Mouse (Mus musculus): Measurements from ENCODE around the gene Tdrkh.

Gene Tdrkh

DNA sequence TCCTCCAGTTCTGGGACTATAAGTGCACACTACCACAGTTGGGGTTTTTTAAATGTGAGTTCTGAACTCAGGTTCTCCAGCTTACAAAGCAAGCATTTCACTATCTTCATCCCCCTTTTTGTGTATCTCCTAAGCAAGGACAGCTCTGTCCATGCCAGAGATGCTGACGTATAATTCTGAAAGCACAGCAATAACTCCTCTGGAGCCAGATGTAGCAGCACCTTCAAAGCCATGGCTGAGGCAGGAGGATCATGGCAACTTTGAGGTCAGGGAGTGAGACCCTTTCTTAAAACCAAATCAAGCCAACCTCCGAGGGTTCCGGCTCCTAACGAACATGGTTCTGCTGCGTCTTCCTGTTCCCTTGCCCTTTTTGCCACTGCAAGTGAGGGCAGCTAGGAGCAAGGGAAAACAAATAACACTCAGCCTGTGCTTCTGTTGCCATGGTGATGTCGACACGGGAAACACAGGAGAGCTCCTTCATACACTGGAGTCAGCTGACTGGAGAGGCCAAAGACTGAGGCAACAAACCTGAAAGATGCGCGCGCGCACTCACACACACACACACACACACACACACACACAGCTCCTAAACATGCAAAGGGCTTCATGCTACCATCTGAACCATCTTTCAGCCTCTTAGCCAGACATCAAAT, 51.0 kb downstream of the Tdrkh start:
- DNase-seq (ENCODE audit: low read depth, low spot score) = no peak

DNA sequence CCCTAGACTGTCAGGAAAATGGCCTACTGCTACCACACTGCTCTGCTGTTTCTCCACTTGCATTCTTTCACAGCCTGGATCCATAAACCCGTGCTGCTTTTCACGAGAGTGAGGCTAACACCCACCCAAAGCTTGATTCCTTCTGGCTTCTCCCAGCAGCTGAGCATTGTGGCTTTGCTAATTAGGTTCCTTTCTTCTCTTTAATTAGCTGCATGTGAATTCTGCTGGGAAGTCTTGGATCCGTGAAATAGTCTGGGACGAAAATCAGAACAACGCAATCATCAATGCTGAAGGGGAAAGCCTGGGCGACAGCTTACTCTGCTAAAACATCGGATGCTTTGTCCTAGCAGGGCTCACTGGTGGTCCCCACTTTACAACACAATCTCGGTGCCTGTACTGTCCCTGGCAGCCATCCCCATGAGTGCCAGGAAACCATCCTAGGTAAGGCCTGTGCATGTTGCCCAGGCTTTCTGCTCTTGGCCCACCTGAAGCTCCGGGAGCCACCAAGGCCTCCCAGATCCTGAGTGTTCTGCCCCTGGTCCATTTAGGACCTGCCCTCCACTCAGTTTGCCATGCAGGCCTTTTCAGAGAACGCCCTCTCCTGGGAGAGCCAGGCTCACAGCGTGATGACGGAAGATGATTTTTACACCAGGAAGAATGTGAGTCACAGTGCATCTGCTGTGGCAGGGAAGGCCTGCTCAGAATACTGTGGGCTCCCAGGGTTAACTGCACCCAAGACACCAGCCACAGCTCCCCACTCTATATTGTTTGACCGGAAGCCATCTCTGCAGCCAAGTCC, 52.8 kb downstream of the Tdrkh start:
- no peak for DNase-seq (ENCODE audit: low read depth, low spot score)

DNA sequence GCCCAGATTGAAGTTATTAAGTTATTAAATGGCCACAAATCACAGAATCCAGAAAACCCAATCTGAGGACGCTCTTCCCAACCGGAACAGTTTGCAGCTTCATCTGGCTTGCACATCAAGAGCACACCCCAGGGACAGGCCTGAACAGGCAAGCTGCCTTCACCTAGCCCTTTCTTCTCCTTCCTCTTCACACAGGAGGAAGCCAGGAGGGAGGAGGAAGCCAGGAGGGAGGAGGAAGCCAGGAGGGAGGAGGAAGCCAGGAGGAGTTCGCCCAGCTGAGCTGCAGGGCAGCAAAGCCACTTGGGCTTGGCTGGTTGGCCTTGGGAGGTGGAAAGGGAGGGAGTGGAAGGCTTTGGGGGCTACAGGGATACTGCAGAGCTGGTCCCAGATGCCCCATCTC, 55.9 kb downstream of the Tdrkh start:
- DNase-seq (ENCODE audit: low read depth, low spot score) = no peak

DNA sequence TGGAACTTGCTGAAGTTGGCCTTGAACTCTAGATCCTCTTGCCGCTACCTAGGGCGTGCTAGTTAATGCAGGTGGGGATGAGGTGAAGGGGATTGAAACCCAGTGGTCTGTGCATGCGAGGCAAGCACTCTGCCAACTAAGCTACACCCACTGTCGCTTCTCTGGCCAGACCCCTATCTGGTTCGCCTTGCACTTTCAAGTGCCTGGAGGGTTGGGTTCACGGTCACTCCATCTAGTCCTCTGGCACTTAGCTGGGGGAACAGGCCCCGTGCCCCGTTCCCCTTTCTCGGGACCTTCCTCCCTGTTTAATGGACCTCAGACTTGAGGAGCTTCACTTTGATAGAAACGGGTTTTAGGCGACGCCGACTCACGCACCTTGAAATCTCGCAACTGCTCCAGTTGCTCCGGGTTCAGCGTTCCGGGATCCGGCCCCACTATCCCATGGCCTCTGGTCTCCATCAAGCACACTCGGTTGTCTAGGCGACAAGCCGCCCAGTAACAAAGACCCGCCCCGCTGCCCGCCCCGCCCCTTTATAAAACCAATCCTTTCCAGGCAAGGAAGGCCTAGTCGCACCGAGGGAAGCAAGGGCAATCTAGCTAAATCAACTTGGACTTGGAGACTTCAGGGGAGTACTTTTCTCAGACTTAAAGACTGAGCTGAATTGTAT, 59.5 kb downstream of the Tdrkh start:
- no peak for DNase-seq (ENCODE audit: low read depth, low spot score)

DNA sequence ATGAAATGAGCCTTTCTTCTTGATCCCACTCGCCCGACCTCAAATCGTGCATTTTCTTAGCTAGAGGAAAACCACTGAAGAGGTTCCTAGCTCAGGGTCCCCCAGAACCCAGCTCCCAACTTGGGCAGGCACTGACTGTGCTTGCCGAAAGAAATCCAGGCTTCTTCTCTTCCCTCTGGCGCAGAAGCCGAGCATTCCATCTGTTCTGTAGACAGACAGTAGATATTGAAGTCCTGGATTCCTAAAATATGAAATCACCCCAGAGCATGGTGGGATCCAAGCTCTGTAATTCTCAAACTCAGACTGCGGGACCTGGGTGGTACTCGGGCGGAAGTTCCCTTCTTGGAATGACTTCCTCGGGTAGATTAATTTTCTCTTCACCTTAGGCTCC, 60.0 kb downstream of the Tdrkh start:
- DNase-seq (ENCODE audit: low read depth, low spot score) = no peak

DNA sequence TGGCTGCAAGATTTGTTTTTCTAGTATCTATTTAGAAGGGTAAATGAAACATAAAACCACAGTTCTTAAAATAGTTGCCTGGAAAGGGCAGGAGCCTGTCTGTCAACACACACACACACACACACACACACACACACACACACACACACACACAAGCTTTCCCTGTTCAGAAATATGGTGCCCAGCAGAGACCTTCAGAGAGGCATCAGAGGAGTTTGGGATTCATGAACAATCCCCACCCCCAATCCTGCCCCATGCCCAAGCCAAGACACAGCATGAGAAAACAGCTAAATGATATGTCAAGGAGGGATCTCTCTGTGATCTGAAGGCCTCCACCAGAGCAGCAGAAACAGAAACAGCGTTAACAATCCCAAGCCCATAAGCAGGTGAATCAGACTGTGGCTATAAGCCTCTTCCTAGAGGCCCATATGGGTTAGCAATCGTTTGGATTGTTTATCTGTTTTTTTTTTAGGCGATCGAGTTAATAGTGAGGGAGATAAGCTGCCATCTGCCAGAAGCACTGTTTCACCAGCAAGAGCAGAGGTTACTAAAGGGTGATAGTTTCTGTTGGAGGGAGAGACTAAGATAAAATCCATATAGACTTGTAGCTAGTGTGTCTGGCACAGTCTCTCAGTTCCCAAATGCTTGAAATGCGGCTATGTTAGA, 60.6 kb downstream of the Tdrkh start:
- no peak for DNase-seq (ENCODE audit: low read depth, low spot score)

DNA sequence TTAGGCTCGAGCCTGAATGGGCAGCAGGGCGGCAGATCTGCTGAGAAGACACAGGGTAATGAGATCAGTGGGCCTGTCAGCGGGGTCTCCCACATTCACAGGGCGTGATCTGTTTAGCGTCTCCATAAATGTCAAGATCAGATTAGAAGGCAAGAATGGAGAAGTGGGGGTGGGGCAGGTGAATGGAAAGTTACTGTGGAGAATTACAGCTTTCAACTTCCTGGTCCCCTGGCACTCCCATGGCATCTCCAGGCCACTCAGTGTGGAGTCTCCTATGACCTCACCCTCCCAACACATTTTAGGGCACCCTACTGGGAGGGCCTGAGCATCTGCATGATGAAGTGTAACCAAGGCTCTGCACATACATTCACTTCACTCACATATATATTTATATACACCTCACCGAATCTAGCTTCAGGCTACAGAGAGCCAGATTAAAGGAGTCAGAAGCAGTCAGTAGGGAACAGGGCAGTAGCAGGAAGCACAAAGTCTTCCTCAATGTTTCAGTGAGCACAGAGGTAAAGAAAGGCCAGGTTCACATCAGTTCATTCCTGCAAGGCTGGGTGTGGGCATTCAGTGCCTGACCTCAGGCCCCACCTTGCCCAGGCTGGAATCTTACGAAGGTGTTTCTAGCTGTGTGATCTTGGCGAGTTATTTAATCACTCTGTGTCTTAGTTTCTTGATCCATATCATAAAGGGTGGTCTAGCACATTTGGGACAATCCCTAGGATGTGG, 63.4 kb downstream of the Tdrkh start:
- no peak for DNase-seq (ENCODE audit: low read depth, low spot score)

DNA sequence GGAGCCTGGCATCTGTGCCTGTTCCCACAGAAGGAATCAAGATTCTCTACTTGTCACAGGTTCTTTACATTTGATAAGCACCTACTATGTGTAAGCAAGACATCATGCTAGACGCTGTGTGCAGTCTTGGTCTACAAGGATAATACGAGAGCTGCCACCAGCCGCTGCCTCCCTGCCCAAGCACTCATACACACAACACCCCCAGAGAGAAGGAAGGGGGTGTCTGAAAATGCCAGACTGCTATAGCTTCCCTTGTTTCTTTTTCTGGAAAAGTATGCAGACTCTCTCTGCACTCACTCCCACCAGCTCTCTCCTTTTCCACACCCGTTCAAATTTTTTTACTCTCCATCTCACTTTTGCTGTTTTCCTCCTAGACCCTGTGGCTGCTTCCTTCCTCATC, 64.4 kb downstream of the Tdrkh start:
- DNase-seq (ENCODE audit: low read depth, low spot score) = no peak

DNA sequence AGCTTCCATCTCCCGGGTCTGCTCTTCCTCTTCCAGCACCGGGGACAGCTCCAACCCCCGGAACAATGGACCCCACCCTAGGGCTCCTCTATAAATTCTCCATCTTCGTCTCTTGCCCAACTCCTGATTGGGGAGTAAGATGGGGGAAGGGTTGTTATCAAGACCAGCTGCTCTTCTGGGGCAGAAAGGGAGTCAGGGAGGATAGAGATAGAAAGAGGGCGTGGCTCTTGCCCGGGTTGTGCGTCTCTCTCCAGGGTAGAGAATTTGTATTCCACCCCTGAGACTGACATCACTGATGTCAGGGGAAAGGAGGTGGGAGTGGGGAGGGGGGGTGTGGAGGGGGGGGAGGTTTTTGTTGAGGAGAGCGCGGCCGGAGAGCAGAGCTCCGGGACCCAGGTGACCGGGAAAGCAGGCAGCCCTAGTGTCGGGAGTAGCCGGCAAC, 64.9 kb downstream of the Tdrkh start, which contains the start of gene Celf3:
Gene Celf3, plus strand, starts transcription at position 315 of the 442 bp plus-strand sequence.
- DNase-seq (ENCODE audit: low read depth, low spot score) = no peak

DNA sequence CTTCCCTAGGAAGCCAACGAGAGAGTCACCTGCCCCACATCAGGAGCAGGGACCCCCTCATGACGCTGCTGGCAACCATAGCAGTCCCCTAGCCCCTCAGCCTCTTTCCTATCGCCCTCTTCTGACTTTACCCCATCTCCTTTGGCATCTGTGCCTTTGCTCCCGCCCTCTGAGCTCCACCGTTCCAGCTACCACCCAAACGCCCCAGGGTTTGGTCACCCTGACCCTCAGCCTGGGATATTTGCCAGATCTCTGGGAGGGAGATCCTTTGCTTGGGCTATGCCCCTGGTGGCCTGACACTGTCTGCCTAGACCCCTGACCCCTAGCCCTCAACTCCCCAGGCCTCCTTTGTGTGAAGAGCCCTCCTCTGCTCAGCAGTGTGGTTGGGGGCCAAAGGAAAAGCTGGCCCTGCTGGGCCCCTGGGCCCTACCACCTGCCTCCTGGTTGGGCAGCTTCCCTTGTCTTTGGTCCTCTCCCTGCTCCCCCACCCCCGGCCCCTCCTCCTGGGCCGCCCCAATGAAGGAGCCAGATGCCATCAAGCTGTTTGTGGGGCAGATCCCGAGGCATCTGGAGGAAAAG, 65.6 kb downstream of the Tdrkh start:
- DNase-seq (ENCODE audit: low read depth, low spot score) = no peak

DNA sequence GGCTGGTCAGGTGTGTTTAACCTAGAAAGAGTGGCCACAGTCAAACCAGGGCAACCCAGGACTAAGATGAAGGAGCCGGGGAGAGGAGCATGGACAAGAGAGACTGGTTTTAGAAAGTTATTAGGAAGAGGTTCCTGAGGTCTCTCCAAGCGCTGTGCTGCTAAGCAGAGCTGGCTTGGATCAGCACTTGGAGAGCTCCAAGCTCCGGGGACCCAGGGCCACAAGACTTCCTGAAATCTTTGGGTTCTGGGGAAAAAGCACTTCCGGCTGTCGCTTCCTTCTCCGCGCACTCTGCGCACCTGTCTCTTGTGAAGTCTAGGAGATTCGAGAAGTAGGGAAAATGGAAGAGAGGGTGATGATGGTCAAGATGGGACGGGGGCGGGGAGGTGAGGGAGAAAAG, 66.5 kb downstream of the Tdrkh start:
- no peak for DNase-seq (ENCODE audit: low read depth, low spot score)

DNA sequence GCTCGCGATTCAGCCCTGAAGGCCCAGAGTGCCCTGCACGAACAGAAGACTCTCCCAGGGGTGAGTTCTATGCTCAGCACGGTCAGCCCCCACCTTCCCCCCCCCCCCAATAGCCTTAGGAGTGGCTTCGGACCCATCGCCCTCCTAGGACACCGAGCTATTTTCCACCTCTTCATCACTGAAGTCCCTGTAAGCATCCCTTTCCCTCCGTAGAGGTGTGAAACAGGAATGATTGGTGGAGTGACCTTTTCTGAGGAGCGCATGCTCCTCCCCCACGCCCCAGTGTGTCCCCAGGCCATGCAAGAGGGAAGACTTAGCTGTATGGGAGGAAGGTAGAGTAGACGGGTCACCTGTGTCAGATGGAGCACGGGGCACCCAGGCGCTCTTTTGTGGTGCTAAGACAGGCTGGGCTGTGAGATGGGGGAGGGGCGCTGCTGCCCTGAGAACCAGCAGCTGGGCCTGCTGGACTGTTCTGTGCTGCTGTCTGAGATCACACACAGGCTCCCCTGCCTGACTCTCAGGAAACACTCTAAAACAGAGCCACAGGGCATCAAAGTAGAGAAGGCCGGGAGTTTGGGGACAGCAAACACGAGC, 67.3 kb downstream of the Tdrkh start, which contains the start of gene Riiad1:
Gene Riiad1, minus strand, starts transcription at position 51 of the 594 bp plus-strand sequence.
- DNase-seq (ENCODE audit: low read depth, low spot score) = no peak

DNA sequence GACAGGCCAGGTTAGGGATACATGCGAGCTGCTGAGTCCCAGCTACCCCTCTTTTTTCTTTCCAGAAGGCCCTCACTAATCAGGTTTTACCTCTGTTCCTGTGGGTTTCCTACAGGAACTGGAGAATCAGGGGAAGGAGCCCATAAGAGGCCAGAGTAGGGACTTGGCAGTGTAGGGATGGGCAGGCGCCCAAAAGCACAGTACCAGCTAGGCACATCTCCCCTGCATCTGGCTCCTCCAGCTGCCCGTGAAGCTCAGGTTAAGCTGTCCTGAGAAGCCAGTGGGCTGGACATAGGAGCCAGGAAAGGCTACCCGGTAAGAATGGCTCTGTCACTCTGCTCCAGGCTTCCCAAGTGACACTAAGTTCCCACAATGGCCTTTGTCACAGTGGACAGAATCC, 68.4 kb downstream of the Tdrkh start:
- no peak for DNase-seq (ENCODE audit: low read depth, low spot score)

DNA sequence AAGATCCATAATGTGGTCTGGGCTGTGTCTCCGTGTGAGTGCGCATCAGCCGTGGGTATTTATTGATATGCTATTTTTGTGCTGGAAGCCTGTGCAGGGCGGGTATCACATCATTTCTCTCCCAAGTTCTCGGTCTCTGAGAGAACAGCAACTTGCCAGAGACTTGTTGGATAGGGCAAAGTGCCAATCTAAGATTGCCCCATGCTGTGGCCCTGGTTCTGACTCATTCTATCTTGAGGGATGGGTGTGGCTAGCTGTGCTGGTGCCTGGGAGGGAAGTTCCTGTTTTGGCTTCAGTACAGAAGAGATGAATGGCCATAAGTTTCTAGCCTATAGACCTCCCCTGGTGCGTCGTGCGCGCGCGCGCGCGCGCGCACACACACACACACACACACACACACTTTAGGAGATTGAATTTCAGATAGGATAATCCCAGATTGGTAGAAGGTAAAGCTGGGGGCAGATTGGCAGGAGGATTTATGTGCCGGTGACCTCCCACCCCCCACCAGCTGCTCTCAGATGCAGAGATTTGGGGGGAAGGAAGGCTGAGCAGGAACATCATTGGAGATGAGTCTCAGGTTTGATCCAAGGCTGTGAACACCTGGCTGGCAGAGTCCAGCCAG, 69.8 kb downstream of the Tdrkh start:
- DNase-seq (ENCODE audit: low read depth, low spot score) = peak; percentile 77

DNA sequence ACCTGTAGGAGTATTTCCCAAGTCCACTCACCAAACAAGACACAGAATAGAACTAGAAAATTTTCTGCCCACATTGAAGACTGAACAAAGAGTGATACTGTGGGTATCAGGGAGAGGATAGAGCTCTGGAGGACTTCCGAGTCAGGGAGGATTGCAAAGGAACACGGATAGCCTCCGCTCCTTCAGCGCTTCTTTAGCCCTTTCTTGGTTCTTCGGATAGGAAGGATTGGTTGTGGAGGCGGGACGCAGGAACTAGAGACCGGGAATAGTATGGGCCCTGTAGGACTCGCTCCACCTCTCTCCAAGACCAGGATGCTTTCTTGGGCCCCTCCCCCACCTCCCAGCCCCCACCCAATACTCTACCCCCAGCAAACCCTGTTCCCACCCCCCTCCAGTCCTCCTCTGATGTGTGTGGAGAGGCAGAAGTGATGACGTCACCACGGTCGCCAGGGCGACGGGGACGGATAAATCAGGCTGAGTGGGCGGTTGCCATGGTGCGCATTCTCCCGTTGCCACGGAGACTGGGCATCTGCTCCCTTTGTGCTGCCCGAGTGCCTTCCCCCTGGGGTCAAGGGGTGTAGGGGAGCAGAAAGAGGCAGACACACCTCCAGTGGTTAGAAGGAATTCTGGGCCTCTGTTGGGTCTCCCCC, 70.8 kb downstream of the Tdrkh start:
- no peak for DNase-seq (ENCODE audit: low read depth, low spot score)

All from 3T3-L1 (cell line).